Mouse (Mus musculus) cerebellum, adult 2 months (tissue): ENCODE measurements around the gene Psmb9.

Experiments
- CTCF ChIP-seq: fragments of 200-500 bp; IDR thresholded peaks from 2 replicates; pipeline ENCODE4 v1.5.1; 2011; ENCODE audit warnings: low read depth, mild to moderate bottlenecking, control low read depth, low read length, moderate library complexity, borderline replicate concordance; ENCODE audit not compliant: insufficient read depth
- POLR2A ChIP-seq: fragments of 200-500 bp; IDR thresholded peaks from 2 replicates; pipeline ENCODE4 v1.6.1; 2011; ENCODE audit warnings: low read length, control low read depth, borderline replicate concordance; ENCODE audit not compliant: insufficient read depth

- TF ChIP-seq CTCF (no peak), POLR2A (no peak)
Observed at GRCm38 (mm10) chr17:34139416-34139815, 48.1 kb downstream of the Psmb9 start.
